Mouse (Mus musculus): ENCODE data around the gene Rabgap1l.

The Rabgap1l gene

GRCm38 (mm10) chr1:160371696-160372095 is 421.3 kb downstream of the Rabgap1l start:
- DNase-seq = no peak

GRCm38 (mm10) chr1:160370552-160370951 is 422.5 kb downstream of the Rabgap1l start:
- DNase-seq = no peak

GRCm38 (mm10) chr1:160366615-160367014 is 426.4 kb downstream of the Rabgap1l start:
- no peak for DNase-seq

- no peak for DNase-seq
Observed at GRCm38 (mm10) chr1:160357268-160357667, 435.7 kb downstream of the Rabgap1l start.

GRCm38 (mm10) chr1:160353732-160354455 is 439.1 kb downstream of the Rabgap1l start:
- no peak for DNase-seq

GRCm38 (mm10) chr1:160352309-160352708 is 440.7 kb downstream of the Rabgap1l start:
- DNase-seq = no peak

- DNase-seq = no peak
Observed at GRCm38 (mm10) chr1:160351880-160352234, 441.2 kb downstream of the Rabgap1l start.

GRCm38 (mm10) chr1:160351146-160351879 is 441.7 kb downstream of the Rabgap1l start:
- no peak for DNase-seq

- DNase-seq = no peak
Observed at GRCm38 (mm10) chr1:160340653-160341052, 452.4 kb downstream of the Rabgap1l start.

- DNase-seq = no peak
Observed at GRCm38 (mm10) chr1:160339374-160339773, 453.6 kb downstream of the Rabgap1l start.

- no peak for DNase-seq
Observed at GRCm38 (mm10) chr1:160334791-160335190, 458.2 kb downstream of the Rabgap1l start.

GRCm38 (mm10) chr1:160330828-160331227 is 462.2 kb downstream of the Rabgap1l start:
- DNase-seq = no peak

GRCm38 (mm10) chr1:160330222-160330621 is 462.8 kb downstream of the Rabgap1l start:
- DNase-seq = no peak

- no peak for DNase-seq
Observed at GRCm38 (mm10) chr1:160329788-160330187, 463.2 kb downstream of the Rabgap1l start.

- no peak for DNase-seq
Observed at GRCm38 (mm10) chr1:160327531-160327930, 465.5 kb downstream of the Rabgap1l start.

GRCm38 (mm10) chr1:160325542-160325941 is 467.5 kb downstream of the Rabgap1l start:
- DNase-seq = no peak

GRCm38 (mm10) chr1:160320690-160321089 is 472.3 kb downstream of the Rabgap1l start:
- DNase-seq = no peak

GRCm38 (mm10) chr1:160318057-160318725 is 474.8 kb downstream of the Rabgap1l start:
- DNase-seq = no peak

- no peak for DNase-seq
Observed at GRCm38 (mm10) chr1:160316239-160316638, 476.8 kb downstream of the Rabgap1l start.

- DNase-seq = no peak
Observed at GRCm38 (mm10) chr1:160312658-160313057, 480.4 kb downstream of the Rabgap1l start.

GRCm38 (mm10) chr1:160311861-160312260 is 481.1 kb downstream of the Rabgap1l start:
- no peak for DNase-seq

GRCm38 (mm10) chr1:160309951-160310350 is 483.1 kb downstream of the Rabgap1l start:
- DNase-seq = no peak

GRCm38 (mm10) chr1:160308996-160309395 is 484.0 kb downstream of the Rabgap1l start:
- peak; percentile 55 to 64 for DNase-seq

- no peak for DNase-seq
Observed at GRCm38 (mm10) chr1:160308498-160308897, 484.5 kb downstream of the Rabgap1l start.
